Mouse (Mus musculus) testis, postnatal 10 days (tissue): ENCODE results near the gene Ccdc175.

Source experiments
- DNase-seq: peaks from one replicate; pipeline ENCODE4 v3.0.0; 2021; ENCODE audit warnings: low spot score

Ccdc175 gene

GRCm38 (mm10) chr12:72184929-72185328 is at the start of gene Ccdc175:
Gene Ccdc175, minus strand, starts transcription at chr12:72185029.
- no peak for DNase-seq

- DNase-seq: no peak
These were observed 49.3 kb upstream of the Ccdc175 start for GRCm38 (mm10) chr12:72234151-72234550.

- no peak for DNase-seq
These were observed 48.3 kb upstream of the Ccdc175 start for GRCm38 (mm10) chr12:72232826-72233790.

GRCm38 (mm10) chr12:72232176-72232575 is 47.3 kb upstream of the Ccdc175 start:
- DNase-seq: no peak

- DNase-seq: peak; percentile 3
These were observed 44.8 kb upstream of the Ccdc175 start for GRCm38 (mm10) chr12:72229451-72230196.

- no peak for DNase-seq
These were observed 42.9 kb upstream of the Ccdc175 start for GRCm38 (mm10) chr12:72227731-72228130.

- DNase-seq: no peak
These were observed 40.5 kb upstream of the Ccdc175 start for GRCm38 (mm10) chr12:72225371-72225770.

GRCm38 (mm10) chr12:72223557-72224102 is 38.8 kb upstream of the Ccdc175 start:
- DNase-seq: no peak

- no peak for DNase-seq
These were observed 28.7 kb upstream of the Ccdc175 start for GRCm38 (mm10) chr12:72213554-72213953.

- no peak for DNase-seq
These were observed 16.0 kb upstream of the Ccdc175 start for GRCm38 (mm10) chr12:72200828-72201227.

GRCm38 (mm10) chr12:72197925-72198486 is 13.2 kb upstream of the Ccdc175 start:
- peak; percentile 48 for DNase-seq

GRCm38 (mm10) chr12:72197434-72197833 is 12.6 kb upstream of the Ccdc175 start:
- no peak for DNase-seq

- DNase-seq: no peak
These were observed 5.3 kb downstream of the Ccdc175 start for GRCm38 (mm10) chr12:72179561-72179960.

GRCm38 (mm10) chr12:72178322-72178721 is 6.5 kb downstream of the Ccdc175 start:
- DNase-seq: no peak

- DNase-seq: no peak
These were observed 26.4 kb downstream of the Ccdc175 start for GRCm38 (mm10) chr12:72158421-72158820.

- no peak for DNase-seq
These were observed 34.0 kb downstream of the Ccdc175 start for GRCm38 (mm10) chr12:72150786-72151185.

- no peak for DNase-seq
These were observed 55.6 kb downstream of the Ccdc175 start for GRCm38 (mm10) chr12:72129203-72129602.

- DNase-seq: no peak
These were observed 69.0 kb downstream of the Ccdc175 start for GRCm38 (mm10) chr12:72115686-72116345.

GRCm38 (mm10) chr12:72115126-72115525 is 69.7 kb downstream of the Ccdc175 start:
- no peak for DNase-seq

- peak; percentile 56 for DNase-seq
These were observed 80.1 kb downstream of the Ccdc175 start for GRCm38 (mm10) chr12:72104525-72105281.

GRCm38 (mm10) chr12:72104027-72104426 is 80.8 kb downstream of the Ccdc175 start:
- no peak for DNase-seq
